14 mouse cellular contexts compared by ENCODE assay signal in the genomic region with DNA sequence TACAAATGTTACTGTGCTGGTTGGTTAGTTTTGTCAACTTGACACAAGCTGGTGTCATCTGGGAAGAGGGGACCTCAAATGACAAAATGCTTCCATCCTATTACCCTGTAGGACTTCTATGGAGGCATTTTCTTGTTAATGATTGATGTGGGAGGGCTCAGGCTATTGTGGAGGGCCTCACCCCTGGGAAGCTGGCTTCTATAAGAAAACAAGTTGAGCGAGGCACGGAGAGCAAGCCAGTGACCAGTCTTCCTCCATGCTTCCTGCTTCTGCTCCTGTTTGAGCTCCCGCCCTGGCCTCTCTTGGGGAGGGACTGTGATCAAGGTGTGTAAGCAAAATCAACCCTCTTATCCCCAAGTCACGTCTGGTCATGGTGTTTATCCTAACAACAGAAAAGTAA. TPM values are rescaled to one million over a fixed set of nuclear protein-coding genes. Genes with fewer than 3 reads are reported as not detected.
DNase-seq lines count a peak whose midpoint lies in the region; ATAC-seq lines count a peak whose summit lies in the region.
"Had no signal": no experiment of that assay in that cellular context is flagged by ENCODE, and none has a peak within 500 bp of the region (broad histone marks: within the 10 kb centered on the region; RNA-seq: fewer than 3 reads in every experiment).

No protein-coding gene starts in this region.

- H3K4me1 ChIP-seq in forebrain, embryonic 15.5 days, result peaks cover 49% of the 10 kb centered on the region
- peaks cover 29% of the 10 kb centered on the region for H3K4me1 ChIP-seq in forebrain, embryonic 10.5 days
- H3K4me1 ChIP-seq in hindbrain, embryonic 13.5 days (replicated peaks), result peaks cover 43% of the 10 kb centered on the region
- peaks cover 20% of the 10 kb centered on the region for H3K4me1 ChIP-seq in hindbrain, embryonic 12.5 days
- peaks cover 8% of the 10 kb centered on the region for H3K4me1 ChIP-seq in lung, embryonic 16.5 days (replicated peaks; ENCODE audit: control insufficient read depth, insufficient read depth, low read length)
- peaks cover 8% of the 10 kb centered on the region for H3K4me1 ChIP-seq in stomach, embryonic 16.5 days (ENCODE audit: control insufficient read depth, insufficient read depth, low read length)
- H3K4me1 ChIP-seq: heart, embryonic 15.5 days had no signal

- H3K27me3 ChIP-seq in forebrain, embryonic 15.5 days, result no peaks in the 10 kb centered on the region
- no peaks in the 10 kb centered on the region for H3K27me3 ChIP-seq in forebrain, embryonic 10.5 days (ENCODE audit: poor library complexity, severe bottlenecking)
- no peaks in the 10 kb centered on the region for H3K27me3 ChIP-seq in hindbrain, embryonic 13.5 days
- no peaks in the 10 kb centered on the region for H3K27me3 ChIP-seq in hindbrain, embryonic 12.5 days
- no peaks in the 10 kb centered on the region for H3K27me3 ChIP-seq in lung, embryonic 16.5 days (ENCODE audit: control insufficient read depth, insufficient read depth, low read depth, low read length)
- no peaks in the 10 kb centered on the region for H3K27me3 ChIP-seq in stomach, embryonic 16.5 days (ENCODE audit: control insufficient read depth, insufficient read depth, low read length)
- H3K27me3 ChIP-seq: heart, embryonic 15.5 days; limb, embryonic 15.5 days had no signal

- no peaks in the 10 kb centered on the region for H3K9me3 ChIP-seq in forebrain, embryonic 15.5 days
- no peaks in the 10 kb centered on the region for H3K9me3 ChIP-seq in forebrain, embryonic 10.5 days
- no peaks in the 10 kb centered on the region for H3K9me3 ChIP-seq in hindbrain, embryonic 13.5 days
- H3K9me3 ChIP-seq in hindbrain, embryonic 12.5 days (replicated peaks), result no peaks in the 10 kb centered on the region
- H3K9me3 ChIP-seq in lung, embryonic 16.5 days (ENCODE audit: control insufficient read depth, low read length), result no peaks in the 10 kb centered on the region
- H3K9me3 ChIP-seq in stomach, embryonic 16.5 days (replicated peaks; ENCODE audit: control insufficient read depth, low read length), result no peaks in the 10 kb centered on the region
- H3K9me3 ChIP-seq: heart, embryonic 15.5 days; limb, embryonic 15.5 days had no signal

- no peak overlapping the region for H3K9ac ChIP-seq in forebrain, embryonic 15.5 days (replicated peaks)
- no peak overlapping the region for H3K9ac ChIP-seq in hindbrain, embryonic 13.5 days
- no peak overlapping the region for H3K9ac ChIP-seq in hindbrain, embryonic 12.5 days
- H3K9ac ChIP-seq in lung, embryonic 16.5 days (ENCODE audit: low read length), result no peak overlapping the region
- H3K9ac ChIP-seq in stomach, embryonic 16.5 days (ENCODE audit: low read length), result no peak overlapping the region
- H3K9ac ChIP-seq: heart, embryonic 15.5 days; limb, embryonic 15.5 days had no signal

- no peak overlapping the region for H3K4me3 ChIP-seq in forebrain, embryonic 15.5 days
- no peak overlapping the region for H3K4me3 ChIP-seq in forebrain, embryonic 10.5 days
- H3K4me3 ChIP-seq in hindbrain, embryonic 13.5 days, result no peak overlapping the region
- no peak overlapping the region for H3K4me3 ChIP-seq in hindbrain, embryonic 12.5 days
- no peak overlapping the region for H3K4me3 ChIP-seq in lung, embryonic 16.5 days (ENCODE audit: low read length)
- H3K4me3 ChIP-seq in stomach, embryonic 16.5 days (replicated peaks; ENCODE audit: low read length), result no peak overlapping the region
- H3K4me3 ChIP-seq: heart, embryonic 15.5 days; limb, embryonic 15.5 days had no signal

- WGBS in forebrain, embryonic 15.5 days, result 32% methylated on average over 4 of the region's 4 CpGs
- 49% methylated on average over 4 of the region's 4 CpGs for WGBS in forebrain, embryonic 10.5 days
- 7% methylated on average over 4 of the region's 4 CpGs for WGBS in hindbrain, embryonic 13.5 days
- 23% methylated on average over 4 of the region's 4 CpGs for WGBS in hindbrain, embryonic 12.5 days
- WGBS in lung, embryonic 16.5 days, result 52% methylated on average over 4 of the region's 4 CpGs
- WGBS in stomach, embryonic 16.5 days, result 48% methylated on average over 4 of the region's 4 CpGs

- H3K27ac ChIP-seq in forebrain, embryonic 15.5 days (replicated peaks), result peak overlapping the region; percentile 43; the same call in 1 of the 2 replicates
- H3K27ac ChIP-seq in forebrain, embryonic 10.5 days, result no peak overlapping the region
- peak overlapping the region; percentile 62; the same call in 1 of the 2 replicates for H3K27ac ChIP-seq in hindbrain, embryonic 13.5 days
- H3K27ac ChIP-seq in hindbrain, embryonic 12.5 days, result no peak overlapping the region
- peak overlapping the region; percentile 10 for H3K27ac ChIP-seq in lung, embryonic 16.5 days (ENCODE audit: low read length)
- peak overlapping the region; percentile 62 for H3K27ac ChIP-seq in stomach, embryonic 16.5 days (ENCODE audit: low read length)

- no peak overlapping the region for H3K4me2 ChIP-seq in forebrain, embryonic 15.5 days (replicated peaks)
- no peak overlapping the region for H3K4me2 ChIP-seq in hindbrain, embryonic 13.5 days
- no peak overlapping the region for H3K4me2 ChIP-seq in hindbrain, embryonic 12.5 days (replicated peaks)
- H3K4me2 ChIP-seq in lung, embryonic 16.5 days (ENCODE audit: low read depth, low read length), result no peak overlapping the region
- H3K4me2 ChIP-seq in stomach, embryonic 16.5 days (ENCODE audit: low read depth, low read length), result no peak overlapping the region
- H3K4me2 ChIP-seq: heart, embryonic 15.5 days; limb, embryonic 15.5 days had no signal

- DNase-seq in forebrain, embryonic 10.5 days (ENCODE audit: extremely low spot score, low spot score), result no peak
- DNase-seq in lung, postnatal 25 days (ENCODE audit: low spot score), result no peak
- no peak for DNase-seq in thymus, postnatal 14 days
- DNase-seq: cerebellum, postnatal 10 days; gastrocnemius, postnatal 14 days; kidney, adult 9 months; lung, adult 2 months had no signal

- no peak for ATAC-seq in forebrain, embryonic 15.5 days (replicated peaks)
- ATAC-seq in hindbrain, embryonic 13.5 days (ENCODE audit: low FRiP score), result no peak
- no peak for ATAC-seq in hindbrain, embryonic 12.5 days (ENCODE audit: low FRiP score)
- peak; percentile 53 for ATAC-seq in lung, embryonic 16.5 days (ENCODE audit: low read depth)
- ATAC-seq in stomach, embryonic 16.5 days (ENCODE audit: insufficient read depth, low FRiP score), result peak; percentile 57

- H3K36me3 ChIP-seq in forebrain, embryonic 15.5 days, result no peaks in the 10 kb centered on the region
- H3K36me3 ChIP-seq in forebrain, embryonic 10.5 days (replicated peaks), result no peaks in the 10 kb centered on the region
- no peaks in the 10 kb centered on the region for H3K36me3 ChIP-seq in hindbrain, embryonic 13.5 days
- H3K36me3 ChIP-seq in hindbrain, embryonic 12.5 days, result no peaks in the 10 kb centered on the region
- H3K36me3 ChIP-seq in lung, embryonic 16.5 days (ENCODE audit: control insufficient read depth, insufficient read depth, low read length), result no peaks in the 10 kb centered on the region
- no peaks in the 10 kb centered on the region for H3K36me3 ChIP-seq in stomach, embryonic 16.5 days (ENCODE audit: control insufficient read depth, insufficient read depth, low read length)
- H3K36me3 ChIP-seq: heart, embryonic 15.5 days; limb, embryonic 15.5 days had no signal

RNA-seq across cellular contexts. Expression of a gene that starts 15.6 kb away (rescaled TPM):
- polyA plus RNA-seq in forebrain, embryonic 15.5 days (2015; fragmentation: Nextera tagmentation; extraction: Ambion mirVana), result 11.8 TPM in 2 replicates
- polyA plus RNA-seq in forebrain, embryonic 10.5 days (2016; fragmentation: Nextera tagmentation; extraction: Ambion mirVana), result 0.98 and 1.0 TPM in 2 replicates
- polyA plus RNA-seq in hindbrain, embryonic 13.5 days (2015; fragmentation: Nextera tagmentation; extraction: Ambion mirVana), result 9.9 TPM in 2 replicates
- polyA plus RNA-seq in hindbrain, embryonic 12.5 days (2016; fragmentation: Nextera tagmentation; extraction: Ambion mirVana), result 3.8 and 4.0 TPM in 2 replicates
- polyA plus RNA-seq in lung, embryonic 16.5 days (2015; fragmentation: Nextera tagmentation; extraction: Ambion mirVana), result 4.9 and 5.1 TPM in 2 replicates
- 2.6 and 2.9 TPM in 2 replicates for polyA plus RNA-seq in stomach, embryonic 16.5 days (2015; fragmentation: Nextera tagmentation; extraction: Ambion mirVana)

Comparison
In these comparisons a context has a peak if more than half of its experiments do, and no peak if none do; other contexts are left out.
1. H3K27ac ChIP-seq: peak in forebrain, embryonic 15.5 days (single experiment), hindbrain, embryonic 13.5 days (single experiment), lung, embryonic 16.5 days (single experiment) and stomach, embryonic 16.5 days (single experiment); none in forebrain, embryonic 10.5 days (single experiment) and hindbrain, embryonic 12.5 days (single experiment).
2. ATAC-seq: peak in lung, embryonic 16.5 days (single experiment) and stomach, embryonic 16.5 days (single experiment); none in forebrain, embryonic 15.5 days (single experiment), hindbrain, embryonic 13.5 days (single experiment) and hindbrain, embryonic 12.5 days (single experiment).